Mouse (Mus musculus): ENCODE data around the gene Inafm2.

Inafm2 gene

DNA sequence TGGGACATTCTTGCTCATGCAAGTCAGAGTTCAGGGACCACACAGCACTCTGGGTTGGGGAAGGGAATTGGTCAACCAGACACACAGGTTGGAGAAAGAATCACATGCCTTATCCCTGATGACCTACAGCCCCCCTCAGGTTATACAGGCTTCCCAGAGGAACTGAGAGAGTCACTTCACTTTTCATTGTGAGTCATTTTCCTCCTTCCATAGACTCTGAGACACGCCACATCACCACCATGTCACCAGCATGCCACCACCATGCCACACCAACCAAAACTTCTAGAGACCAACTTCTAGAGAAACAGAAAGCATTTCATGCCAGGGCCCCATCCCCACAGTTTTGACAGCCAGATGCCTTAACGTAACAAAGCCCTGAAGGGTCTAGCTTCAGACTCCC lies 18.7 kb upstream of the Inafm2 start:
- no peak for DNase-seq

DNA sequence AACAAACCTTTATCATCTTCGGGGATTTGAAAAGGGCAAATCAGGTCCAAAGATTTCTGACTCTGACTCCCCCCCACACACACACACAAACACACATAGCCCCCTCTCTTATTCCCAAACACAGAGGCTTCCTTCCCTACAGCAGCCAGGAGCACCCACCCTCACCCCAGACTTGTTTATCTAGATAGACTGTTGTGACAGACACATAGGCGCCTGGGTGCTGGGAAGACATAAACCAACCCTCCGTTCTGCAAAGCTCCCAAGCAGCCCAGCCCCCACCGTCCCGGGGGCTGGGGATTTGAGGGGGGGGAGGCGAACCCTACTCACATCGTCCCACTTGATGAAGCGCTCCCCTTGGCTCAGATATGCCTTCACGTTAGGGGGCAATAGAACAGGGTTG lies 17.6 kb upstream of the Inafm2 start:
- DNase-seq, result no peak

DNA sequence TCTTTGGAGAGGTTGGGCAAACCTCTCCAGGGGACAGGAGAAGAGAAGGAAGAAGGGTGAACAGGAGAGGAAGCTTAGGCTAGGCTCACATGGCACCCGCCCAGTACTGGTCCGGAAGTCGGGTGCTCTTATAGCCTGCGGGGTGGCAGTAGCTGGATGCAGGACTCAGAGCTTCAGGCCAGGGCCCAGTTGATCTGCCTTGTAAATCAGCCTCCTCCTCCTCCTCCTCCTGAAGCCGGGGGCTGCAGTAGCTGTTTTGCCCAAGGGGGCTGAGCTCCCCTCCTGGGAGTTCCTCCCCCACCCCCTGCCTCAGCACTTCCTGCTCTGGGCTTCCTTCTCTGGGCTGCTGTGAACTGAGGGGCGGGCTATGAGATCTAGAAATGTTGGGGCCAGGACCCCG lies 17.2 kb upstream of the Inafm2 start, which contains the start of gene Plcb2:
Plcb2 (minus strand) TSS at position 102 of the 400 bp plus-strand sequence.
- peak; percentile 80 for DNase-seq

GRCm38 (mm10) chr2:118729194-118729593 lies 16.4 kb upstream of the Inafm2 start:
- DNase-seq, result no peak

GRCm38 (mm10) chr2:118729816-118730621 lies 15.5 kb upstream of the Inafm2 start:
- DNase-seq, result no peak

GRCm38 (mm10) chr2:118730622-118730915 lies 15.0 kb upstream of the Inafm2 start:
- peak; percentile 84 for DNase-seq

- DNase-seq, result no peak
Observed at GRCm38 (mm10) chr2:118731981-118732380, 13.6 kb upstream of the Inafm2 start.

DNA sequence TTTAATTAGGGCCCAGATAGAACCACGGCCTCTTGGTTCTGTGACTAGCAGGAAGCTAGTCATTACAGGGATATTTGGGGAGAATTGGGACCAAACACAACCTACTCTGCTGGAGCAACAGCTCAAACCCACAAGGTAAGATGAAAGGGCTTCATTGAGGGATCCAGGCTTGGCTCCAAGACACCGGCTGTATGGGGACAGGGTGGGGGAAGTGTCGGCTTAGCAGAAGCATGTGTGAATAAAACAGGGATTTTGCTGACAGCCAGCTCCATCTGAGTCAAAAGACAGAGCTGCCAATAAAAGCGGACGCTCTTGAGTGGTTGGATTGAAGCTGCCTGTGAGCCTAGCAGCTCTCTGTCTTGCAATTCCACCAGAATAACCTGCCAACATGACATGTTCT lies 12.2 kb upstream of the Inafm2 start:
- no peak for DNase-seq

DNA sequence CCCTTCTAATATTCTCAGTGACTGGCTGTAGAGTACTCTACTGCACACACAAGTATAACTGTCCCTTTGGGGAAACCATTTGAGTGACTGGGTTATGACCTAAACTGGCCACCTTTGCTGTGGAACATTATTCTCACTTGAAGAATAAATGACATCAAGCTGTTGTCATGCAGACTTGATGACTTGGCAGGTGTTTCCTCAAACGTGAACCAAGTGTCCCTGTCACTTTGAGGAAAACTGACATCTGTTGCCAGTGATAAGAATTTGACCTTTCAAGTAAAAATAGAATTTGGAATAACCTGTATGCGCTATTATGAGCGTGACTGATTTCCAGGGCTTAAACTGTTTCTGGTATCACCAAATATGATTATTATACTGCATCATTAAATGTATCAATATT lies 5.2 kb upstream of the Inafm2 start:
- DNase-seq, result no peak

DNA sequence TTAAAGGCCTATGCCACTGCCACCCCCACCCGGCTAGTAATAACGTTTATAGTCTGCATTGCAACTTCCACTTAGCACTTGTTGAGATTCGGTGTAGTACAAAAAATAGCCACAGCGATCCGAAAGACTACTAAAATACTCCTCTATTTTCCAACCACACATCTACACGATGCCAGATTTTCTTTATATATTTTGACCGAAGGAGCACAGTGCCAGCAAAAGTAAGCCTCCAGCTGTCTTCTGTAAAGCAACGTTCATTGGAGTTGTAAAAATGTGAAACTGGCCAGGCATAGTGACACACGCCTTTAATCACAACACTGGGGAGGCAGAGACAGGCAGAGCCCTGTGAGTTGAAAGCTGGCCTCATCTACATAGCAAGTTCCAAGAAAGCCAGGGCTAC lies 4.4 kb upstream of the Inafm2 start:
- no peak for DNase-seq

- peak; percentile 42 for DNase-seq
Observed at GRCm38 (mm10) chr2:118743261-118743943, 2.2 kb upstream of the Inafm2 start.

DNA sequence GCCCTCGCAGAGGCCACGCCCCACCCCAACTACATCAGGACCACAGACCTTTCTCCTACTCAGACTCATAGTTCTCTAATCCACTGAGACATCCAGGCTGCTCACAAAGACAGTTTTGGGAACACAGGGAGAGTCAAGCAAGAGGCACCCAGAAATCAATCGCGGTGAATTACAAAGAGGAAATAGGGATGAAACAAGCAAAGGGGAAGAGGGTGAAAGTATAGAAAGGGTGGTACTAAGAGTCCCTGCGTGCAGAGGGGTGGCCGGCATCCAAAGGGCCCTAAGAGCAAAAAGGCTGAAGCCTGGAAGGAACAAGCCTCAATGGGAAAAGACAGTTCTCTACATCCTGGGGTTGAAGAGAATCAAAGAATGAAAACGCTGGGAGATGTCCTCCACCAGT lies 937 bp upstream of the Inafm2 start:
- DNase-seq, result no peak

DNA sequence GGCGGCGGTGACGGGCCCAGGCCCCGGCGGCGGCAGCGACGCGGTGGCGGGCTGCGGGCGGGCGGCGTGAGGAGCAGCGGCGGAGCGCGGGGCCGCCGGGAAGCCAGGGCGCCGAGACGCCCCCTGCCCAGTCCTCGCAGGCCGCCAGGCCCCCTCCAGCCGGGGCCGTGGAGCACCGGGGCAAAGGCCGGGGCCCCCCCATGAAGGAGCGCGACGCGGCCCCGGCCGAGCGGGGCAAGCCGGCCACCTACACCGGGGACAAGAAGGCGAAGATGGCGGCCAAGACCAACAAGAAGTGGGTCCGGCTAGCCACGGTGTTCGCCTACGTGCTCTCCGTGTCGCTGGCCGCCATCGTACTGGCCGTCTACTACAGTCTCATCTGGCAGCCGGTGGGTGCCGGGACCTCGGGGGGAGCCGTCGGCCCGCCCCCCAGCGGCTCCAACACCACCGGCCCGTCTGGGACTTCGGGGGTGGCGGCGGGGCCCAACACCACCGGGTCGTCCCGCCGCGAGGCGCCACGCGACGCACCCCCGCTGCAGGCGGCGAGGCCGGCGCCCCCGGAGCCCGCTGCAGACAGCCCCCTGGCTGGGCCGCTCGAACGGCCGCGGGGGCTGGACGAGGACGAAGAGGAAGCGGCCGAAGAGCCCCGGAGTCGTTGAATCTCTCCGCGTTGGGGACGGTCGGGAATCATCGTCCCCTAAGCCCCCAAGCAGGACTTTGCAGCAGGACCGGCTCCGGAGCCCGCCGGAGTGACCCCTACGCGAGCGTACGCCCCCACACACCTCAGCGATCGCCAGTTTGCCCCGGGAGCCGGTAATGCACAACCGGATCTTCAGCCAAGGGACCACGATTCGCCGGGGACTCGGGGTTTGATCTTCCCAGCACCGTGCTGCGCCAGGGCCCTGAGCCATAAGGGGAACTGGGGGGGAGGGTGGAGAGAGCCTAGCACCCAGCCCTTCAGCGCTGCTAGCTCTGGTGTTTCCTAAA lies 650 bp downstream of the Inafm2 start:
- peak; percentile 59 for DNase-seq

DNA sequence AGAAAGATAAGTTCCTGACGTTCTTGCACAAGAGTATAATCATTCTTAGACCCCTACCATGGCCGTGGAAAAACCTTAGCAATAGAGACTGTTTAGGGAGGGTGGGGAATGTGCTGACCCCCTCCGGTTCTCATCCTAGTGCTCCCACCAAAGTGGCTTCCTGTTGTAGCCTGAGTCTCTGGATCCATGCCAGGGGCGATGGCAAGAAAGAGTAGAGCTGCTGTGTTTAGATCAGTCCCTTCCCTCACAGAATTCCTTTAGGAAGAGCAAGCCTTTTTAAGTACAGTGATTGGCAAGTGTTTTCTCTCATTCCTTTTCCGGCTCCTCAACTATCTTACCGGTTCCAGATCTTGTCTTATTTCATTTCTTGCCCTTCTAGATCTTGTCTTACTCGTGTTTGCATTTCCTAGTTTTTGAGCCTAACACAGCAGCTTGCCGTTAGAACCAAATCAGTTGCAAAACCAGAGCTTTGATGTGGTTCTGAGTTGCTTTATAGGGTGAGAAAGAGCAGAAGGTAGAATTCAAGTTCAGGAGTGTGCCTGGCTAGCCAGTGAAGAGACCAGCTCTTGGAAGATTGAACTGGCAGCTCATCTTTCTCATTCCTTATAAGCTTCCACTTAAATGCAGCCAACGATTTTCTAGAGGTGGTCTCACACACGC lies 1.9 kb downstream of the Inafm2 start:
- DNase-seq, result no peak

GRCm38 (mm10) chr2:118749341-118749884 lies 3.9 kb downstream of the Inafm2 start:
- DNase-seq, result no peak

GRCm38 (mm10) chr2:118750476-118750875 lies 4.9 kb downstream of the Inafm2 start:
- no peak for DNase-seq

- DNase-seq, result no peak
Observed at GRCm38 (mm10) chr2:118751896-118752791, 6.6 kb downstream of the Inafm2 start.

DNA sequence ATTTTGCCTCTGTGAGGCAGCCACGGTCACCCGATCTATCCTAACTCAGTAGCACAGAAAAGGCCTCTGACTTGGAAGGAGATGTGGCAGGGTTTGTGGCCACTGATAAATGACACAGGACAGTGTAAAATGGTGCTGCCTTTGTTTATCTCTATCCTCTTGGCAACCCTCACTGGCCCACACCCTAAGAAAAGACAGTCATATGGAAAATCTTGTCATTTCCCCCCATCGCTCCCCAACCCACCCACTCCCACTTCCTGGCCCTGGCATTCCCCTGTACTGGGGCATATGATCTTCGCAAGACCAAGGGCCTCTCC lies 7.2 kb downstream of the Inafm2 start:
- no peak for DNase-seq

DNA sequence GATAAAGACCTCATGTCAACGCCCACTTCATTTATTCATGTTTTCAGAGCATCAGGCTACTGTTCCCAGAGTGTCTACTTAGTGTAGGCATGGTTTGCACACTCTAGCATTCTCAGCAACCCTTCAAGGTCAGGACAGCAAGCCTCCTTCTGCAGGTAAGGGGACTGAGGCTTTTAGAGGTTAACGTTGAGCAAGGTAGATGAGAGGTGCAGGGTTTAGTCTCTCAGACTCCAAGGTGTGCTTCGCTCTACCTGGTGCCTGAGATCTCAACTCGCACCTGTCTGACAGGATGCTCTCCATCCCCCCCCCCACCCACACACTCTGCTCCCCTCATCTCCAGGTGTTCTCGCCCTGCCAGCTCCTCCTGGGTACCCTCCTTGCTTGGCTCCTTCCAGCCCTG lies 8.6 kb downstream of the Inafm2 start:
- no peak for DNase-seq

- DNase-seq, result no peak
Observed at GRCm38 (mm10) chr2:118755407-118755806, 9.8 kb downstream of the Inafm2 start.

- no peak for DNase-seq
Observed at GRCm38 (mm10) chr2:118756103-118756502, 10.5 kb downstream of the Inafm2 start.

- peak; percentile 84 for DNase-seq
Observed at GRCm38 (mm10) chr2:118759828-118760227, 14.3 kb downstream of the Inafm2 start.

Data from thymus, postnatal 25 days (tissue).